8 mouse cellular contexts compared by ENCODE assay signal in the genomic region with DNA sequence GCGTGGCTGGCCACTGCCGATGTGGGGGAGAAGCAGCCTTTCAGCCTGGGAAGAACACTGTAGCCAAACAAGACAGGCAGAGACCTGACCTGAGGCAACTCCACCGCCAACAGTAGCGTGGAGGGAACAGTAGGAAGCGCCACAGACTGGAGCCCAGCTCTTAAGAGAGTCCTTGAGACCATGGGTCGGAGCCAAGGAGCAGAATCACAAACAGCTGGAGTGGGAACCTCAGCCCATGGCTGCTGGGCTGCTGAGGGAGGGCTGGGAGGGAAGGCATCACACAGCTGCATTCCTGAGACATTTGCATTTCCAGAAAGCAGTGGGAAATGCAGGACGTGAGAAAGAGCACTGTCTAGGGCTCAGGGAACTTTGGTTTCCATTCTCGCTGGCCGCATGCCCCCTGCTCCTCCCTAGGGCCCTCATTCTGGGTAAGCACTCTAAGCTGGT. TPM values are rescaled to one million over a fixed set of nuclear protein-coding genes. Genes with fewer than 3 reads are reported as not detected.
DNase-seq lines count a peak whose midpoint lies in the region; ATAC-seq lines count a peak whose summit lies in the region.
"Had no signal": no experiment of that assay in that cellular context is flagged by ENCODE, and none has a peak within 500 bp of the region (broad histone marks: within the 10 kb centered on the region; RNA-seq: fewer than 3 reads in every experiment).

No protein-coding gene starts in this region.

- H3K4me3 ChIP-seq in brown adipose tissue, adult 24 weeks (ENCODE audit: insufficient read depth, low read depth, low read length): no peak overlapping the region
- H3K4me3 ChIP-seq in heart, embryonic 10.5 days: 0 out of 2 replicates have a peak overlapping the region, but pooled peaks have one; percentile 1
- H3K4me3 ChIP-seq in stomach, embryonic 16.5 days (replicated peaks; ENCODE audit: low read length): no peak overlapping the region
- H3K4me3 ChIP-seq: neural tube, embryonic 12.5 days had no signal

- peak overlapping the region; percentile 76 for H3K27ac ChIP-seq in brown adipose tissue, adult 24 weeks (replicated peaks; ENCODE audit: low read depth, low read length)
- H3K27ac ChIP-seq in heart, embryonic 10.5 days: 0 out of 2 replicates have a peak overlapping the region, but pooled peaks have one; percentile 7
- H3K27ac ChIP-seq in stomach, embryonic 16.5 days (ENCODE audit: low read length): peak overlapping the region; percentile 57
- H3K27ac ChIP-seq: neural tube, embryonic 12.5 days had no signal

- no peaks in the 10 kb centered on the region for H3K36me3 ChIP-seq in heart, embryonic 10.5 days
- H3K36me3 ChIP-seq in stomach, embryonic 16.5 days (ENCODE audit: control insufficient read depth, insufficient read depth, low read length): no peaks in the 10 kb centered on the region
- H3K36me3 ChIP-seq: neural tube, embryonic 12.5 days had no signal

- WGBS in heart, embryonic 10.5 days: 16% methylated on average over 9 of the region's 9 CpGs
- 18% methylated on average over 9 of the region's 9 CpGs for WGBS in stomach, embryonic 16.5 days

- H3K9me3 ChIP-seq in heart, embryonic 10.5 days: no peaks in the 10 kb centered on the region
- no peaks in the 10 kb centered on the region for H3K9me3 ChIP-seq in stomach, embryonic 16.5 days (replicated peaks; ENCODE audit: control insufficient read depth, low read length)

- H3K9ac ChIP-seq in stomach, embryonic 16.5 days (ENCODE audit: low read length): peak overlapping the region; percentile 42
- H3K9ac ChIP-seq: neural tube, embryonic 12.5 days had no signal

- no peaks in the 10 kb centered on the region for H3K4me1 ChIP-seq in brown adipose tissue, adult 24 weeks (ENCODE audit: control insufficient read depth, insufficient read depth, insufficient read length, low read length)
- peaks cover 7% of the 10 kb centered on the region; the same call in 1 of the 2 replicates for H3K4me1 ChIP-seq in heart, embryonic 10.5 days
- peaks cover 10% of the 10 kb centered on the region for H3K4me1 ChIP-seq in stomach, embryonic 16.5 days (ENCODE audit: control insufficient read depth, insufficient read depth, low read length)

- peak; percentile 91 for ATAC-seq in stomach, embryonic 16.5 days (ENCODE audit: insufficient read depth, low FRiP score)

- peak overlapping the region; percentile 24 for H3K4me2 ChIP-seq in stomach, embryonic 16.5 days (ENCODE audit: low read depth, low read length)
- H3K4me2 ChIP-seq: neural tube, embryonic 12.5 days had no signal

- DNase-seq in R1 (ENCODE audit: low read depth, low spot score): peak; percentile 40
- DNase-seq in heart, embryonic 10.5 days (ENCODE audit: low spot score): no peak
- peak; percentile 44 to 62 for DNase-seq in lung, adult 18-20 months
- no peak for DNase-seq in thymus, postnatal 25 days
- no peak for DNase-seq in cerebellum, adult 11-12 months

- H3K27me3 ChIP-seq in heart, embryonic 10.5 days (ENCODE audit: insufficient read depth, poor library complexity, severe bottlenecking): no peaks in the 10 kb centered on the region
- H3K27me3 ChIP-seq in stomach, embryonic 16.5 days (ENCODE audit: control insufficient read depth, insufficient read depth, low read length): no peaks in the 10 kb centered on the region

RNA-seq across cellular contexts. Expression of a gene that starts 8.8 kb away (rescaled TPM):
- 8.4 and 9.8 TPM in 2 replicates for polyA plus RNA-seq in brown adipose tissue, adult 24 weeks (2012; ENCODE audit: insufficient read depth, insufficient read length, missing spikeins)
- polyA plus RNA-seq in heart, embryonic 10.5 days (2016; fragmentation: Nextera tagmentation; extraction: Ambion mirVana): 25.9 and 39.6 TPM in 2 replicates
- polyA plus RNA-seq in stomach, embryonic 16.5 days (2015; fragmentation: Nextera tagmentation; extraction: Ambion mirVana): 38.9 and 41.7 TPM in 2 replicates

Comparison
In these comparisons a context has a peak if more than half of its experiments do, and no peak if none do; other contexts are left out.
1. DNase-seq: peak in R1 (single experiment) and lung, adult 18-20 months (2 of 2); none in heart, embryonic 10.5 days (single experiment), thymus, postnatal 25 days (single experiment) and cerebellum, adult 11-12 months (single experiment).
2. H3K27ac ChIP-seq: peak in every context shown above with its lines; median percentile 76 in brown adipose tissue, adult 24 weeks; 57 in stomach, embryonic 16.5 days; 7 in heart, embryonic 10.5 days.